Mouse (Mus musculus) limb, embryonic 12.5 days (tissue): ENCODE measurements at regions not wholly inside any gene's neighbourhood (a gene's known extent, or its start where the extent isn't known, plus 50 kb on each side); places are given as distances from the start of the nearest gene placed in this dataset.

Experiments
- ATAC-seq: fragments of 200-750 bp; cut with Nextera tagmentation; 2 replicates; pipeline ENCODE4 v1.8.0; 2017; ENCODE audit warnings: low read depth, moderate TSS enrichment; ENCODE audit not compliant: insufficient number of reproducible peaks, insufficient read depth, low FRiP score, low TSS enrichment
- H3K27ac ChIP-seq: fragments of 300-500 bp; sonication (generic); 2 replicates; pipeline ENCODE4 v1.5.1; 2016; ENCODE audit warnings: mild to moderate bottlenecking, moderate library complexity
- H3K27me3 ChIP-seq: fragments of 300-500 bp; sonication (generic); 2 replicates; pipeline ENCODE4 v1.6.1; 2016; ENCODE audit warnings: mild to moderate bottlenecking, moderate library complexity
- H3K36me3 ChIP-seq: fragments of 300-500 bp; sonication (generic); 2 replicates; pipeline ENCODE4 v1.6.1; 2016; ENCODE audit warnings: mild to moderate bottlenecking, moderate library complexity
- H3K4me1 ChIP-seq: fragments of 300-500 bp; sonication (generic); replicated peaks from 2 replicates; pipeline ENCODE4 v1.6.1; 2016
- H3K4me2 ChIP-seq: fragments of 300-500 bp; sonication (generic); 2 replicates; pipeline ENCODE4 v1.6.1; 2016; ENCODE audit warnings: mild to moderate bottlenecking, moderate library complexity
- H3K4me3 ChIP-seq: fragments of 300-500 bp; sonication (generic); replicated peaks from 2 replicates; pipeline ENCODE4 v1.5.1; 2016; ENCODE audit warnings: mild to moderate bottlenecking
- H3K9ac ChIP-seq: fragments of 300-500 bp; sonication (generic); replicated peaks from 2 replicates; pipeline ENCODE4 v1.6.1; 2016; ENCODE audit warnings: mild to moderate bottlenecking, moderate library complexity
- H3K9me3 ChIP-seq: fragments of 300-500 bp; sonication (generic); 2 replicates; pipeline ENCODE4 v1.6.1; 2016; ENCODE audit warnings: mild to moderate bottlenecking, moderate library complexity
- WGBS: fragments of 180-500 bp; shearing (Covaris S2); methylation state at CpG from one replicate; pipeline ENCODE4 v1.1.7; 2016; 5-methylcytosine and 5-hydroxymethylcytosine counted together

GRCm38 (mm10) chr10:117551234-117552048 is 77.9 kb upstream of the Cpm start:
- Histone ChIP-seq H3K27ac (no peak overlapping the region), H3K36me3 (no peaks in the 10 kb centered on the region), H3K4me3 (no peak overlapping the region), H3K9me3 (peaks cover 6% of the 10 kb centered on the region; the same call in 1 of the 2 replicates), H3K27me3 (no peaks in the 10 kb centered on the region), H3K4me1 (peaks cover 28% of the 10 kb centered on the region), H3K4me2 (no peak overlapping the region), H3K9ac (no peak overlapping the region)
- 48% methylated on average over 13 of the region's 13 CpGs for WGBS
- ATAC-seq: no peak

GRCm38 (mm10) chr10:117549854-117550605 is 79.3 kb upstream of the Cpm start:
- 92% methylated on average over 16 of the region's 16 CpGs for WGBS
- H3K4me2 ChIP-seq: no peak overlapping the region
- peaks cover 6% of the 10 kb centered on the region; the same call in 1 of the 2 replicates for H3K9me3 ChIP-seq
- no peaks in the 10 kb centered on the region for H3K27me3 ChIP-seq
- H3K4me1 ChIP-seq: peaks cover 20% of the 10 kb centered on the region
- no peak for ATAC-seq
- H3K27ac ChIP-seq: no peak overlapping the region
- no peaks in the 10 kb centered on the region for H3K36me3 ChIP-seq
- H3K9ac ChIP-seq: no peak overlapping the region
- H3K4me3 ChIP-seq: no peak overlapping the region

- Histone ChIP-seq H3K9me3 (peaks cover 6% of the 10 kb centered on the region; the same call in 1 of the 2 replicates), H3K4me2 (no peak overlapping the region), H3K27me3 (no peaks in the 10 kb centered on the region), H3K4me1 (peaks cover 17% of the 10 kb centered on the region), H3K4me3 (no peak overlapping the region), H3K9ac (no peak overlapping the region), H3K27ac (no peak overlapping the region), H3K36me3 (no peaks in the 10 kb centered on the region)
- no peak for ATAC-seq
- 97% methylated on average over 4 of the region's 4 CpGs for WGBS
Observed at GRCm38 (mm10) chr10:117549506-117549830, 79.8 kb upstream of the Cpm start.

- Histone ChIP-seq H3K4me2 (no peak overlapping the region), H3K4me1 (peaks cover 22% of the 10 kb centered on the region), H3K27ac (no peak overlapping the region), H3K36me3 (no peaks in the 10 kb centered on the region), H3K4me3 (no peak overlapping the region), H3K9me3 (peaks cover 6% of the 10 kb centered on the region; the same call in 1 of the 2 replicates), H3K27me3 (no peaks in the 10 kb centered on the region), H3K9ac (no peak overlapping the region)
- no peak for ATAC-seq
- WGBS: 94% methylated on average over 23 of the region's 23 CpGs
Observed at GRCm38 (mm10) chr10:117548775-117549505, 80.4 kb upstream of the Cpm start.

GRCm38 (mm10) chr10:117548262-117548661 is 81.0 kb upstream of the Cpm start:
- Histone ChIP-seq H3K4me1 (peaks cover 24% of the 10 kb centered on the region), H3K4me3 (no peak overlapping the region), H3K36me3 (no peaks in the 10 kb centered on the region), H3K27me3 (no peaks in the 10 kb centered on the region), H3K9me3 (peaks cover 6% of the 10 kb centered on the region; the same call in 1 of the 2 replicates), H3K4me2 (no peak overlapping the region), H3K27ac (no peak overlapping the region), H3K9ac (no peak overlapping the region)
- ATAC-seq: no peak
- 97% methylated on average over 4 of the region's 4 CpGs for WGBS

GRCm38 (mm10) chr10:117547275-117547674 is 82.0 kb upstream of the Cpm start:
- whole genome bisulfite sequencing: 21% methylated on average over 6 of the region's 6 CpGs
- H3K9me3 ChIP-seq: peaks cover 6% of the 10 kb centered on the region; the same call in 1 of the 2 replicates
- H3K4me1 ChIP-seq: peaks cover 23% of the 10 kb centered on the region
- peak overlapping the region; percentile 17; the same call in 1 of the 2 replicates for H3K27ac ChIP-seq
- H3K9ac ChIP-seq: no peak overlapping the region
- H3K27me3 ChIP-seq: no peaks in the 10 kb centered on the region
- no peak overlapping the region for H3K4me2 ChIP-seq
- H3K36me3 ChIP-seq: no peaks in the 10 kb centered on the region
- H3K4me3 ChIP-seq: no peak overlapping the region
- no peak for ATAC-seq

GRCm38 (mm10) chr10:117545842-117546631 is 83.3 kb upstream of the Cpm start:
- Histone ChIP-seq H3K4me3 (no peak overlapping the region), H3K4me2 (no peak overlapping the region), H3K27me3 (no peaks in the 10 kb centered on the region), H3K9me3 (peaks cover 6% of the 10 kb centered on the region; the same call in 1 of the 2 replicates), H3K36me3 (no peaks in the 10 kb centered on the region), H3K27ac (no peak overlapping the region), H3K9ac (no peak overlapping the region), H3K4me1 (peaks cover 23% of the 10 kb centered on the region)
- WGBS: 85% methylated on average over 5 of the region's 5 CpGs
- ATAC-seq: no peak

GRCm38 (mm10) chr10:117544680-117545546 is 84.4 kb upstream of the Cpm start:
- H3K36me3 ChIP-seq: no peaks in the 10 kb centered on the region
- no peak overlapping the region; the same call in 1 of the 2 replicates for H3K4me2 ChIP-seq
- H3K9me3 ChIP-seq: no peaks in the 10 kb centered on the region
- no peak for ATAC-seq
- no peak overlapping the region for H3K9ac ChIP-seq
- 48% methylated on average over 15 of the region's 15 CpGs for WGBS
- H3K4me3 ChIP-seq: no peak overlapping the region
- peaks cover 23% of the 10 kb centered on the region for H3K4me1 ChIP-seq
- no peaks in the 10 kb centered on the region for H3K27me3 ChIP-seq
- peak overlapping the region; percentile 29; the same call in 1 of the 2 replicates for H3K27ac ChIP-seq

- Histone ChIP-seq H3K4me2 (no peak overlapping the region; the same call in 1 of the 2 replicates), H3K27ac (peak overlapping the region; percentile 29; the same call in 1 of the 2 replicates), H3K9me3 (no peaks in the 10 kb centered on the region), H3K27me3 (no peaks in the 10 kb centered on the region), H3K36me3 (no peaks in the 10 kb centered on the region), H3K4me1 (peaks cover 23% of the 10 kb centered on the region), H3K4me3 (no peak overlapping the region), H3K9ac (no peak overlapping the region)
- 71% methylated on average over 13 of the region's 13 CpGs for WGBS
- ATAC-seq: no peak
Observed at GRCm38 (mm10) chr10:117543995-117544679, 85.2 kb upstream of the Cpm start.

- Histone ChIP-seq H3K4me2 (no peak overlapping the region), H3K4me1 (peaks cover 23% of the 10 kb centered on the region), H3K36me3 (no peaks in the 10 kb centered on the region), H3K4me3 (no peak overlapping the region), H3K9ac (no peak overlapping the region), H3K27ac (no peak overlapping the region), H3K27me3 (no peaks in the 10 kb centered on the region), H3K9me3 (no peaks in the 10 kb centered on the region)
- WGBS: 53% methylated on average over 6 of the region's 6 CpGs
- no peak for ATAC-seq
Observed at GRCm38 (mm10) chr10:117543696-117543950, 85.7 kb upstream of the Cpm start.
